Mouse (Mus musculus): ENCODE measurements around the gene Smtnl1. TPM values are rescaled to one million over a fixed set of nuclear protein-coding genes. Genes with fewer than 3 reads are reported as not detected.

The Smtnl1 gene
- polyA plus RNA-seq, 1 experiment = 0.94 TPM

GRCm38 (mm10) chr2:84823237-84823636, 785 bp upstream of the Smtnl1 start:
- 35% methylated on average over 2 of the region's 2 CpGs for WGBS
- Histone ChIP-seq H3K4me3 (ENCODE audit: control insufficient read depth, insufficient read depth, low read length) (no peak overlapping the region), H3K27me3 (ENCODE audit: control insufficient read depth, insufficient read depth, low read length) (0 out of 2 replicates have a peak, but pooled peaks cover 2% of the 10 kb centered on the region), H3K36me3 (ENCODE audit: control insufficient read depth, insufficient read depth, low read length) (no peaks in the 10 kb centered on the region), H3K27ac (ENCODE audit: control insufficient read depth, insufficient read depth, low read length) (no peak overlapping the region), H3K4me1 (replicated peaks; ENCODE audit: control insufficient read depth, insufficient read depth, low read length) (peaks cover 10% of the 10 kb centered on the region)
- no peak for DNase-seq
- no peak for TF ChIP-seq POLR2A (IDR thresholded peaks at IDR 0.05; ENCODE audit: control insufficient read depth, extremely low read depth, insufficient read depth, low read length, poor library complexity)
- no peak for TF ChIP-seq CTCF (IDR thresholded peaks at IDR 0.05; ENCODE audit: borderline replicate concordance, control insufficient read depth, extremely low read depth, insufficient read depth, low read length, poor library complexity)

- no peak for DNase-seq
- WGBS = 37% methylated on average over 3 of the region's 3 CpGs
- no peak overlapping the region for H3K4me3 ChIP-seq (ENCODE audit: control insufficient read depth, insufficient read depth, low read length)
- H3K36me3 ChIP-seq (ENCODE audit: control insufficient read depth, insufficient read depth, low read length) = no peaks in the 10 kb centered on the region
- no peaks in the 10 kb centered on the region for H3K4me1 ChIP-seq (replicated peaks; ENCODE audit: control insufficient read depth, insufficient read depth, low read length)
- H3K27me3 ChIP-seq (ENCODE audit: control insufficient read depth, insufficient read depth, low read length) = 0 out of 2 replicates have a peak, but pooled peaks cover 2% of the 10 kb centered on the region
- TF ChIP-seq POLR2A (IDR thresholded peaks at IDR 0.05; ENCODE audit: control insufficient read depth, extremely low read depth, insufficient read depth, low read length, poor library complexity) = no peak
- TF ChIP-seq CTCF (IDR thresholded peaks at IDR 0.05; ENCODE audit: borderline replicate concordance, control insufficient read depth, extremely low read depth, insufficient read depth, low read length, poor library complexity) = no peak
- no peak overlapping the region for H3K27ac ChIP-seq (ENCODE audit: control insufficient read depth, insufficient read depth, low read length)
Measured at GRCm38 (mm10) chr2:84819861-84820260, 2.6 kb downstream of the Smtnl1 start.

- no peak for DNase-seq
- Histone ChIP-seq H3K4me3 (ENCODE audit: control insufficient read depth, insufficient read depth, low read length) (no peak overlapping the region), H3K27me3 (ENCODE audit: control insufficient read depth, insufficient read depth, low read length) (no peaks in the 10 kb centered on the region), H3K4me1 (replicated peaks; ENCODE audit: control insufficient read depth, insufficient read depth, low read length) (peaks cover 7% of the 10 kb centered on the region), H3K27ac (ENCODE audit: control insufficient read depth, insufficient read depth, low read length) (no peak overlapping the region), H3K36me3 (ENCODE audit: control insufficient read depth, insufficient read depth, low read length) (no peaks in the 10 kb centered on the region)
- 94% methylated on average over 6 of the region's 6 CpGs for WGBS
- TF ChIP-seq CTCF (IDR thresholded peaks at IDR 0.05; ENCODE audit: borderline replicate concordance, control insufficient read depth, extremely low read depth, insufficient read depth, low read length, poor library complexity) (no peak), POLR2A (IDR thresholded peaks at IDR 0.05; ENCODE audit: control insufficient read depth, extremely low read depth, insufficient read depth, low read length, poor library complexity) (no peak)
Measured at GRCm38 (mm10) chr2:84812676-84813075, 9.8 kb downstream of the Smtnl1 start.

- no peak overlapping the region for H3K4me3 ChIP-seq (ENCODE audit: control insufficient read depth, insufficient read depth, low read length)
- H3K36me3 ChIP-seq (ENCODE audit: control insufficient read depth, insufficient read depth, low read length) = no peaks in the 10 kb centered on the region
- no peak overlapping the region for H3K27ac ChIP-seq (ENCODE audit: control insufficient read depth, insufficient read depth, low read length)
- TF ChIP-seq CTCF (IDR thresholded peaks at IDR 0.05; ENCODE audit: borderline replicate concordance, control insufficient read depth, extremely low read depth, insufficient read depth, low read length, poor library complexity) (no peak), POLR2A (IDR thresholded peaks at IDR 0.05; ENCODE audit: control insufficient read depth, extremely low read depth, insufficient read depth, low read length, poor library complexity) (no peak)
- 90% methylated on average over 7 of the region's 7 CpGs for WGBS
- peaks cover 7% of the 10 kb centered on the region for H3K4me1 ChIP-seq (replicated peaks; ENCODE audit: control insufficient read depth, insufficient read depth, low read length)
- H3K27me3 ChIP-seq (ENCODE audit: control insufficient read depth, insufficient read depth, low read length) = no peaks in the 10 kb centered on the region
- DNase-seq = no peak
Measured at GRCm38 (mm10) chr2:84811880-84812279, 10.6 kb downstream of the Smtnl1 start.

- H3K36me3 ChIP-seq (ENCODE audit: control insufficient read depth, insufficient read depth, low read length) = no peaks in the 10 kb centered on the region
- peak; percentile 84 for DNase-seq
- peak overlapping the region; percentile 45 for H3K4me3 ChIP-seq (ENCODE audit: control insufficient read depth, insufficient read depth, low read length)
- TF ChIP-seq POLR2A (IDR thresholded peaks at IDR 0.05; ENCODE audit: control insufficient read depth, extremely low read depth, insufficient read depth, low read length, poor library complexity) (no peak), CTCF (IDR thresholded peaks at IDR 0.05; ENCODE audit: borderline replicate concordance, control insufficient read depth, extremely low read depth, insufficient read depth, low read length, poor library complexity) (peak; percentile 52; the same call in 1 of the 2 replicates)
- no peak overlapping the region for H3K27ac ChIP-seq (ENCODE audit: control insufficient read depth, insufficient read depth, low read length)
- 46% methylated on average over 26 of the region's 26 CpGs for WGBS
- H3K27me3 ChIP-seq (ENCODE audit: control insufficient read depth, insufficient read depth, low read length) = no peaks in the 10 kb centered on the region
- peaks cover 7% of the 10 kb centered on the region for H3K4me1 ChIP-seq (replicated peaks; ENCODE audit: control insufficient read depth, insufficient read depth, low read length)
Measured at GRCm38 (mm10) chr2:84810886-84811577, 11.4 kb downstream of the Smtnl1 start.

GRCm38 (mm10) chr2:84810526-84810885, 11.9 kb downstream of the Smtnl1 start:
- H3K27me3 ChIP-seq (ENCODE audit: control insufficient read depth, insufficient read depth, low read length) = no peaks in the 10 kb centered on the region
- no peak overlapping the region for H3K4me3 ChIP-seq (ENCODE audit: control insufficient read depth, insufficient read depth, low read length)
- 96% methylated on average over 6 of the region's 6 CpGs for WGBS
- H3K27ac ChIP-seq (ENCODE audit: control insufficient read depth, insufficient read depth, low read length) = no peak overlapping the region
- H3K36me3 ChIP-seq (ENCODE audit: control insufficient read depth, insufficient read depth, low read length) = no peaks in the 10 kb centered on the region
- no peak for TF ChIP-seq POLR2A (IDR thresholded peaks at IDR 0.05; ENCODE audit: control insufficient read depth, extremely low read depth, insufficient read depth, low read length, poor library complexity)
- no peak for TF ChIP-seq CTCF (IDR thresholded peaks at IDR 0.05; ENCODE audit: borderline replicate concordance, control insufficient read depth, extremely low read depth, insufficient read depth, low read length, poor library complexity)
- no peak for DNase-seq
- peaks cover 7% of the 10 kb centered on the region for H3K4me1 ChIP-seq (replicated peaks; ENCODE audit: control insufficient read depth, insufficient read depth, low read length)

Data from thymus, adult 2 months (tissue).